Mouse (Mus musculus) heart, postnatal 0 days (tissue): ENCODE data around the gene Picalm.

Source experiments
- CTCF ChIP-seq: IDR thresholded peaks from 2 replicates; pipeline ENCODE4 v1.5.1; 2016; ENCODE audit warnings: antibody characterized with exemption, control low read depth, low read depth
- EP300 ChIP-seq: IDR thresholded peaks from 2 replicates; pipeline ENCODE4 v1.6.1; 2016; ENCODE audit warnings: antibody characterized with exemption, low read depth

GRCm38 (mm10) chr7:90145376-90145775, 15.4 kb downstream of the Picalm start:
- TF ChIP-seq CTCF (no peak), EP300 (no peak)
